Mouse (Mus musculus): ENCODE data around the gene Stk4.

Stk4 gene

GRCm38 (mm10) chr2:164128576-164129411 is 58.7 kb downstream of the Stk4 start:
- DNase-seq (ENCODE audit: low spot score in 2 of 2) = no peak

GRCm38 (mm10) chr2:164131586-164131985 is 61.5 kb downstream of the Stk4 start:
- DNase-seq (ENCODE audit: low spot score in 2 of 2) = no peak

- DNase-seq (ENCODE audit: low spot score in 2 of 2) = no peak
Observed at GRCm38 (mm10) chr2:164134563-164134962, 64.4 kb downstream of the Stk4 start.

- no peak for DNase-seq (ENCODE audit: low spot score in 2 of 2)
Observed at GRCm38 (mm10) chr2:164135367-164135766, 65.2 kb downstream of the Stk4 start.

GRCm38 (mm10) chr2:164136393-164136792 is 66.3 kb downstream of the Stk4 start:
- no peak for DNase-seq (ENCODE audit: low spot score in 2 of 2)

- no peak for DNase-seq (ENCODE audit: low spot score in 2 of 2)
Observed at GRCm38 (mm10) chr2:164137754-164138153, 67.6 kb downstream of the Stk4 start.

GRCm38 (mm10) chr2:164142021-164142420 is 71.9 kb downstream of the Stk4 start:
- no peak for DNase-seq (ENCODE audit: low spot score in 2 of 2)

GRCm38 (mm10) chr2:164144025-164144424 is 73.9 kb downstream of the Stk4 start:
- no peak for DNase-seq (ENCODE audit: low spot score in 2 of 2)

GRCm38 (mm10) chr2:164144541-164144940 is 74.4 kb downstream of the Stk4 start:
- no peak for DNase-seq (ENCODE audit: low spot score in 2 of 2)

- DNase-seq (ENCODE audit: low spot score in 2 of 2) = no peak
Observed at GRCm38 (mm10) chr2:164146556-164146955, 76.4 kb downstream of the Stk4 start.

GRCm38 (mm10) chr2:164150086-164150760 is 80.1 kb downstream of the Stk4 start:
- DNase-seq (ENCODE audit: low spot score in 2 of 2) = no peak

- DNase-seq (ENCODE audit: low spot score in 2 of 2) = no peak
Observed at GRCm38 (mm10) chr2:164152341-164152740, 82.2 kb downstream of the Stk4 start.

- DNase-seq (ENCODE audit: low spot score in 2 of 2) = no peak
Observed at GRCm38 (mm10) chr2:164154007-164154406, 83.9 kb downstream of the Stk4 start.

GRCm38 (mm10) chr2:164156158-164156557 is 86.0 kb downstream of the Stk4 start:
- DNase-seq (ENCODE audit: low spot score in 2 of 2) = no peak

GRCm38 (mm10) chr2:164158838-164159237 is 88.7 kb downstream of the Stk4 start:
- DNase-seq (ENCODE audit: low spot score in 2 of 2) = no peak

GRCm38 (mm10) chr2:164161515-164162055 is 91.5 kb downstream of the Stk4 start:
- no peak for DNase-seq (ENCODE audit: low spot score in 2 of 2)

GRCm38 (mm10) chr2:164164941-164165340 is 94.8 kb downstream of the Stk4 start:
- no peak for DNase-seq (ENCODE audit: low spot score in 2 of 2)

- no peak for DNase-seq (ENCODE audit: low spot score in 2 of 2)
Observed at GRCm38 (mm10) chr2:164167752-164168570, 97.8 kb downstream of the Stk4 start.

- DNase-seq (ENCODE audit: low spot score in 2 of 2) = no peak
Observed at GRCm38 (mm10) chr2:164168571-164168946, 98.4 kb downstream of the Stk4 start.

- no peak for DNase-seq (ENCODE audit: low spot score in 2 of 2)
Observed at GRCm38 (mm10) chr2:164170326-164170725, 100.2 kb downstream of the Stk4 start.

- DNase-seq (ENCODE audit: low spot score in 2 of 2) = no peak
Observed at GRCm38 (mm10) chr2:164170902-164171301, 100.8 kb downstream of the Stk4 start, which contains the start of gene Kcns1. TSS of gene Kcns1 (minus strand) at chr2:164171113.

GRCm38 (mm10) chr2:164173394-164173793 is 103.3 kb downstream of the Stk4 start:
- no peak for DNase-seq (ENCODE audit: low spot score in 2 of 2)

Measured in spleen, postnatal 14 days (tissue).